Mouse (Mus musculus) C2C12 (cell line): ENCODE results near the gene Spint2. TPM values are rescaled to one million over a fixed set of nuclear protein-coding genes. Genes with fewer than 3 reads are reported as not detected.
"Not testable (repeated sequence)": the region's sequence is repeated elsewhere in the genome, so short reads cannot be mapped to it uniquely, and the experiment has no call there.

Experiments
- H3K27me3 ChIP-seq: one replicate; pipeline ENCODE4 v1.6.1; 2011; ENCODE audit not compliant: control insufficient read depth, insufficient read depth, insufficient read length
- H3K36me3 ChIP-seq: one replicate; pipeline ENCODE4 v1.6.1; 2011; ENCODE audit not compliant: control insufficient read depth, insufficient read depth
- H3K4me3 ChIP-seq: one replicate; pipeline ENCODE4 v1.5.1; 2011; ENCODE audit warnings: mild to moderate bottlenecking, control low read depth; ENCODE audit not compliant: poor library complexity, insufficient read depth, severe bottlenecking
- H3K79me2 ChIP-seq: one replicate; pipeline ENCODE4 v1.6.1; 2011; ENCODE audit not compliant: control insufficient read depth, insufficient read depth
- H3K79me3 ChIP-seq: one replicate; pipeline ENCODE4 v1.6.1; 2011; ENCODE audit warnings: low read depth, control low read depth
- H3ac ChIP-seq: one replicate; pipeline ENCODE3; 2011; ENCODE audit warnings: low read depth; ENCODE audit not compliant: control insufficient read depth, insufficient read length
- CEBPB ChIP-seq: IDR thresholded peaks from one replicate; pipeline ENCODE4 v1.6.1; 2011; ENCODE audit warnings: low read depth, mild to moderate bottlenecking, control low read depth, moderate library complexity
- CTCF ChIP-seq: IDR thresholded peaks from one replicate; pipeline ENCODE4 v1.5.1; 2011; ENCODE audit not compliant: control insufficient read depth, insufficient read depth, insufficient read length
- FOSL1 ChIP-seq: IDR thresholded peaks from one replicate; pipeline ENCODE4 v1.8.0; 2011; ENCODE audit warnings: mild to moderate bottlenecking, low read length; ENCODE audit not compliant: poor library complexity, insufficient read depth, severe bottlenecking
- MAX ChIP-seq: IDR thresholded peaks from one replicate; pipeline ENCODE4 v1.6.1; 2011; ENCODE audit warnings: mild to moderate bottlenecking, control low read depth
- MYOD1 ChIP-seq: IDR thresholded peaks from one replicate; pipeline ENCODE4 v1.6.1; 2011; ENCODE audit warnings: low read depth; ENCODE audit not compliant: control insufficient read depth, insufficient read length
- MYOG ChIP-seq: IDR thresholded peaks from one replicate; pipeline ENCODE4 v1.6.1; 2011; ENCODE audit not compliant: control insufficient read depth, insufficient read length; ENCODE audit errors: extremely low read depth
- USF1 ChIP-seq: IDR thresholded peaks from one replicate; pipeline ENCODE4 v1.6.1; 2011; ENCODE audit warnings: low read depth, mild to moderate bottlenecking, control low read depth, moderate library complexity
- polyA plus RNA-seq: library from polyadenylated mRNA; unstranded; fragments of >200 nt; fragmentation: generic; extraction: Trizol; gene quantifications from one replicate; pipeline ENCODE4 v1.2.1, GENCODE M21; 2012; ENCODE audit warnings: missing spikeins

Gene Spint2
- polyA plus RNA-seq, 1 experiment, result not detected

- H3K4me3 ChIP-seq, result no peak overlapping the region
- H3K36me3 ChIP-seq, result no peaks in the 10 kb centered on the region
- no peak overlapping the region for H3ac ChIP-seq
- no peaks in the 10 kb centered on the region for H3K79me2 ChIP-seq
- H3K27me3 ChIP-seq, result no peaks in the 10 kb centered on the region
- H3K79me3 ChIP-seq, result no peaks in the 10 kb centered on the region
- TF ChIP-seq MAX, result no peak
- no peak for TF ChIP-seq FOSL1
- TF ChIP-seq MYOG, result no peak
- no peak for TF ChIP-seq USF1
- TF ChIP-seq CTCF, result no peak
- no peak for TF ChIP-seq MYOD1
- no peak for TF ChIP-seq CEBPB
Observed at GRCm38 (mm10) chr7:29212199-29212765, 69.4 kb downstream of the Spint2 start.

GRCm38 (mm10) chr7:29211415-29212198 lies 70.1 kb downstream of the Spint2 start:
- TF ChIP-seq MYOG (no peak), USF1 (no peak), FOSL1 (no peak), CEBPB (no peak), CTCF (no peak), MYOD1 (no peak), MAX (no peak)
- no peaks in the 10 kb centered on the region for H3K79me2 ChIP-seq
- H3K36me3 ChIP-seq, result no peaks in the 10 kb centered on the region
- H3K79me3 ChIP-seq, result no peaks in the 10 kb centered on the region
- peak overlapping the region; percentile 14 for H3ac ChIP-seq
- H3K27me3 ChIP-seq, result no peaks in the 10 kb centered on the region
- H3K4me3 ChIP-seq, result no peak overlapping the region

DNA sequence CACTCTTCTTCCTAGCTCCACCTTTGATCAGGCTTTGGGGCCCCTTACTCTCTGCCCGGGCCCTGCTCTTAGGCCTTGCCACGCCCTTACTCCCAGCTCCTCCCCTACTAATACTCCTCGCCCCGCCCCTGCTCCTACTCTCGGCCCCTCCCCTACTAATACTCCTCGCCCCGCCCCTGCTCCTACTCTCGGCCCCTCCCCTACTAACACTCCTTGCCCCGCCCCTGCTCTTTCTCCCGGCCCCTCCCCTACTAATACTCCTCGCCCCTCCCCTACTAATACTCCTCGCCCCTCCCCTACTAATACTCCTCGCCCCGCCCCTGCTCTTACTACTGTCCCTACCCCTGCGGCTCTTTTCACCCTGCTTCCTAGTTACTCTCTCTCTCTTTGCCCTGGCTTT lies 70.7 kb downstream of the Spint2 start:
- H3K36me3 ChIP-seq, H3K79me2 ChIP-seq, H3K27me3 ChIP-seq, H3K79me3 ChIP-seq, H3ac ChIP-seq, H3K4me3 ChIP-seq: not testable (repeated sequence)

Other genes with a start within 250 kb of the Spint2 start
- 1.1 TPM for gene Ryr1, start 156.7 kb downstream of the Spint2 start, polyA plus RNA-seq
- 0.01 TPM for gene Rasgrp4, start 147.1 kb downstream of the Spint2 start, polyA plus RNA-seq
- 7.7 TPM for gene Fam98c, start 125.7 kb downstream of the Spint2 start, polyA plus RNA-seq
- 0.82 TPM for gene Ggn, start 111.7 kb downstream of the Spint2 start, polyA plus RNA-seq
- 3.1 TPM for gene Spred3, start 111.5 kb downstream of the Spint2 start, polyA plus RNA-seq
- 388 TPM for gene Psmd8, start 101.2 kb downstream of the Spint2 start, polyA plus RNA-seq
- gene Catsperg1, start 67.9 kb downstream of the Spint2 start, polyA plus RNA-seq, result not detected
- 0.09 TPM for gene Kcnk6, start 49.4 kb downstream of the Spint2 start, polyA plus RNA-seq
- 140 TPM for gene Yif1b, start 43.6 kb downstream of the Spint2 start, polyA plus RNA-seq
- gene 2200002D01Rik, start 33.4 kb downstream of the Spint2 start, polyA plus RNA-seq, result 72.9 TPM
- 0.43 TPM for gene Ppp1r14a, start 7.4 kb upstream of the Spint2 start, polyA plus RNA-seq
- gene Dpf1, start 22.0 kb upstream of the Spint2 start, polyA plus RNA-seq, result 14.3 TPM
- 30.1 TPM for gene Sipa1l3, start 236.7 kb upstream of the Spint2 start, polyA plus RNA-seq